Mouse (Mus musculus): ENCODE results near the gene Ubqln4. TPM values are rescaled to one million over a fixed set of nuclear protein-coding genes. Genes with fewer than 3 reads are reported as not detected.

Gene Ubqln4
- polyA plus RNA-seq, 1 experiment from 2014 or later, result 89.2 TPM

GRCm38 (mm10) chr3:88530082-88530864, 23.3 kb upstream of the Ubqln4 start:
- WGBS, result 2% methylated on average over 11 of the region's 11 CpGs
- H3K36me3 ChIP-seq (ENCODE audit: control insufficient read depth, insufficient read depth, low read length), result no peaks in the 10 kb centered on the region
- peak overlapping the region; percentile 100 for H3K9ac ChIP-seq (ENCODE audit: low read length)
- peak overlapping the region; percentile 96 for H3K4me3 ChIP-seq (ENCODE audit: low read depth, low read length)
- H3K27me3 ChIP-seq (ENCODE audit: control insufficient read depth, insufficient read depth, low read length), result no peaks in the 10 kb centered on the region
- peak overlapping the region; percentile 99 for H3K27ac ChIP-seq (ENCODE audit: low read depth, low read length)
- H3K4me2 ChIP-seq (ENCODE audit: low read depth, low read length, severe bottlenecking), result peak overlapping the region; percentile 91
- ATAC-seq (replicated peaks; ENCODE audit: low FRiP score) (no peak), DNase-seq (ENCODE audit: low spot score) (peak; percentile 67)
- no peaks in the 10 kb centered on the region for H3K9me3 ChIP-seq (ENCODE audit: control insufficient read depth, low read length)
- H3K4me1 ChIP-seq (replicated peaks; ENCODE audit: control insufficient read depth, insufficient read depth, low read length), result peaks cover 26% of the 10 kb centered on the region

- Histone ChIP-seq H3K36me3 (ENCODE audit: control insufficient read depth, insufficient read depth, low read length) (peaks cover 5% of the 10 kb centered on the region; the same call in 1 of the 2 replicates), H3K4me2 (ENCODE audit: low read depth, low read length, severe bottlenecking) (peak overlapping the region; percentile 91), H3K4me3 (ENCODE audit: low read depth, low read length) (peak overlapping the region; percentile 96), H3K9ac (ENCODE audit: low read length) (peak overlapping the region; percentile 100), H3K4me1 (replicated peaks; ENCODE audit: control insufficient read depth, insufficient read depth, low read length) (peaks cover 37% of the 10 kb centered on the region), H3K27me3 (ENCODE audit: control insufficient read depth, insufficient read depth, low read length) (no peaks in the 10 kb centered on the region), H3K27ac (ENCODE audit: low read depth, low read length) (peak overlapping the region; percentile 99), H3K9me3 (ENCODE audit: control insufficient read depth, low read length) (no peaks in the 10 kb centered on the region)
- 1% methylated on average over 62 of the region's 63 CpGs for WGBS
- ATAC-seq (replicated peaks; ENCODE audit: low FRiP score) (peak; percentile 89), DNase-seq (ENCODE audit: low spot score) (peak; percentile 97)
These were observed 21.9 kb upstream of the Ubqln4 start for GRCm38 (mm10) chr3:88531348-88532298.

DNA sequence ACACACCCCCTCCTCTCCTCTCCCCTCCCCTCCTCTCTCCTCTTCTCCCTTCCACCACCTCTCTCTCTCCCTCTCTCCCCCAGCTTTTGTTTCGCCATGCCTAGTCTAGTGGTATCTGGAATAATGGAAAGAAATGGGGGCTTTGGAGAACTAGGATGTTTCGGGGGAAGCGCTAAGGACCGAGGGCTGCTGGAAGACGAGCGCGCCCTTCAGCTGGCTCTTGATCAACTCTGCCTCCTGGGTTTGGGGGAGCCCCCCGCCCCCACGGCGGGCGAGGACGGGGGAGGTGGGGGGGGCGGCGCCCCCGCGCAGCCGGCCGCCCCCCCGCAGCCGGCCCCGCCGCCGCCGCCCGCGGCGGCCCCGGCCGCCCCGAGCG, 21.3 kb upstream of the Ubqln4 start, which contains the start of gene Mex3a:
Gene Mex3a (plus strand): TSS at position 97 of the 376 bp plus-strand sequence.
- no peaks in the 10 kb centered on the region for H3K9me3 ChIP-seq (ENCODE audit: control insufficient read depth, low read length)
- peak within 1 kb of the TSS; percentile 99 for H3K27ac ChIP-seq (ENCODE audit: low read depth, low read length)
- H3K4me2 ChIP-seq (ENCODE audit: low read depth, low read length, severe bottlenecking), result peak within 1 kb of the TSS; percentile 91
- no peak; the same call in 1 of the 2 replicates for ATAC-seq (replicated peaks; ENCODE audit: low FRiP score)
- H3K36me3 ChIP-seq (ENCODE audit: control insufficient read depth, insufficient read depth, low read length), result peaks cover 5% of the 10 kb centered on the region; the same call in 1 of the 2 replicates
- H3K4me1 ChIP-seq (replicated peaks; ENCODE audit: control insufficient read depth, insufficient read depth, low read length), result peaks cover 43% of the 10 kb centered on the region
- peak within 1 kb of the TSS; percentile 96 for H3K4me3 ChIP-seq (ENCODE audit: low read depth, low read length)
- H3K27me3 ChIP-seq (ENCODE audit: control insufficient read depth, insufficient read depth, low read length), result no peaks in the 10 kb centered on the region
- no peak for DNase-seq (ENCODE audit: low spot score)
- peak within 1 kb of the TSS; percentile 100 for H3K9ac ChIP-seq (ENCODE audit: low read length)
- 2% methylated on average over 17 of the region's 31 CpGs for WGBS

DNA sequence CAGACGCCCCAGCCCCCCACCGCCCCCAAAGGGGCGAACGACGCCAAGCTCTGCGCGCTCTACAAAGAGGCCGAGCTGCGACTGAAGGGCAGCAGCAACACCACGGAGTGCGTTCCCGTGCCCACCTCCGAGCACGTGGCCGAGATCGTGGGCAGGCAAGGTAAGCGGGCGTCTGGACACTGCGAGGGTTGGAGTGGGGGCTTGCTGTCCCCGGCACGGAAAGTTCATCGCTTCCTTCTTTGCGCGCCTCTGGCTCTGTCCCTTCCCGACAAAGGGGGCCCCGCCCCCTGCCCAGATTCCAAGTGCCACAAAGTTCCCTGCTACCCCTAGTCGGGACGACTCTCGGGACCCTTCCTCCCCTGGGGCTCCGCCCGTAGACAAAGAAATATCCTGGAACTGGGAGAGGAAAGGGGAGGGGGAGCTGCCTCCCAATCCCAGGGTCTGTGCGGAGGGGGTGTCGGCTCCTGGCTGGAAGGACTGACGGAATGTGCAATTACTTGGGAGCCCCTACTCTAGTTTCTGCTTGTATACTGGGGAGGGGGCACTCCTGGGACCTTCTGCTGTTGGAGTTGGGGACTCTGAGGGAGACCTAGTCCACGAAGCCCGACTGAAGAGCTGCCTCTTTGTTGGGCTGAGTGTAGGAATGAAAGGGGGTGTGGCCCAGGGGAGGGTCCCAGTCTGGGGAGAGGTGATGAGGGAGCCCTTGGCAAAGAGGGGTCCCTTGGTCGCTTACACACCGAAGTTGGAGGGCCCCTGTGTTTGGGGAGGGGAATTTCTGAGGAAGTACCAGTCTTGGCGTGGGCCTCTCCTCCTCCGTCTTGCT, 20.7 kb upstream of the Ubqln4 start:
- DNase-seq (ENCODE audit: low spot score) (peak; percentile 88), ATAC-seq (replicated peaks; ENCODE audit: low FRiP score) (peak; percentile 49)
- no peaks in the 10 kb centered on the region for H3K9me3 ChIP-seq (ENCODE audit: control insufficient read depth, low read length)
- peak overlapping the region; percentile 96 for H3K4me3 ChIP-seq (ENCODE audit: low read depth, low read length)
- WGBS, result 0% methylated on average over 40 of the region's 40 CpGs
- peaks cover 7% of the 10 kb centered on the region; the same call in 1 of the 2 replicates for H3K36me3 ChIP-seq (ENCODE audit: control insufficient read depth, insufficient read depth, low read length)
- H3K27ac ChIP-seq (ENCODE audit: low read depth, low read length), result peak overlapping the region; percentile 99
- H3K27me3 ChIP-seq (ENCODE audit: control insufficient read depth, insufficient read depth, low read length), result no peaks in the 10 kb centered on the region
- H3K4me1 ChIP-seq (replicated peaks; ENCODE audit: control insufficient read depth, insufficient read depth, low read length), result peaks cover 45% of the 10 kb centered on the region
- peak overlapping the region; percentile 100 for H3K9ac ChIP-seq (ENCODE audit: low read length)
- peak overlapping the region; percentile 91 for H3K4me2 ChIP-seq (ENCODE audit: low read depth, low read length, severe bottlenecking)

GRCm38 (mm10) chr3:88533706-88534105, 19.9 kb upstream of the Ubqln4 start:
- no peaks in the 10 kb centered on the region for H3K9me3 ChIP-seq (ENCODE audit: control insufficient read depth, low read length)
- ATAC-seq (replicated peaks; ENCODE audit: low FRiP score) (no peak), DNase-seq (ENCODE audit: low spot score) (no peak)
- 2% methylated on average over 5 of the region's 5 CpGs for WGBS
- H3K36me3 ChIP-seq (ENCODE audit: control insufficient read depth, insufficient read depth, low read length), result peaks cover 7% of the 10 kb centered on the region
- H3K9ac ChIP-seq (ENCODE audit: low read length), result peak overlapping the region; percentile 100
- H3K27ac ChIP-seq (ENCODE audit: low read depth, low read length), result peak overlapping the region; percentile 99
- H3K27me3 ChIP-seq (ENCODE audit: control insufficient read depth, insufficient read depth, low read length), result no peaks in the 10 kb centered on the region
- H3K4me2 ChIP-seq (ENCODE audit: low read depth, low read length, severe bottlenecking), result peak overlapping the region; percentile 91
- peaks cover 50% of the 10 kb centered on the region for H3K4me1 ChIP-seq (replicated peaks; ENCODE audit: control insufficient read depth, insufficient read depth, low read length)
- H3K4me3 ChIP-seq (ENCODE audit: low read depth, low read length), result peak overlapping the region; percentile 96

DNA sequence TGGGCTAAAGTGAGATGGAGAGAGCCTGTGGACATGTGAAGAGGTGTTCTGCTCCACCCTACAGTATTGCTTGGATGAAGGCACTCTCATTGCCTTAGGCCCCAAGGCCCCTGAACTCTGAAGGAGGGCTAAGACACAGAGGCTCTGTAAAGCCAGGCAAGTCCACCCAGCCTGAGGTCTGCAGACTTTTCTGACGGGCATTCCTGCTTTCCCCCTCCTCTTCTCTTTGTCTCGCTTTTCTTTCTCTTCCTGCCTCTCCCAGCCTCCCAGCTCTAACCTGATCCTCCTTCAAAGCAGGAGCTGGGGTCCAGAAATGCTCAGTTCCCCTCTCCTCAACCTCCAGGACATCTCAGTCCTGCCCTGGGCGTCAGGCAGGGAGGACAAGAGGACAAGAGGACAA, 18.6 kb upstream of the Ubqln4 start:
- H3K27me3 ChIP-seq (ENCODE audit: control insufficient read depth, insufficient read depth, low read length), result no peaks in the 10 kb centered on the region

GRCm38 (mm10) chr3:88535527-88535926, 18.0 kb upstream of the Ubqln4 start:
- peaks cover 48% of the 10 kb centered on the region for H3K4me1 ChIP-seq (replicated peaks; ENCODE audit: control insufficient read depth, insufficient read depth, low read length)
- 24% methylated on average over 4 of the region's 4 CpGs for WGBS
- peaks cover 7% of the 10 kb centered on the region for H3K36me3 ChIP-seq (ENCODE audit: control insufficient read depth, insufficient read depth, low read length)

More for the DNA sequence above, 18.6 kb upstream of the Ubqln4 start:
- Histone ChIP-seq H3K4me2 (ENCODE audit: low read depth, low read length, severe bottlenecking) (peak overlapping the region; percentile 91), H3K4me1 (replicated peaks; ENCODE audit: control insufficient read depth, insufficient read depth, low read length) (peaks cover 50% of the 10 kb centered on the region), H3K36me3 (ENCODE audit: control insufficient read depth, insufficient read depth, low read length) (peaks cover 7% of the 10 kb centered on the region), H3K9ac (ENCODE audit: low read length) (peak overlapping the region; percentile 100), H3K27ac (ENCODE audit: low read depth, low read length) (peak overlapping the region; percentile 99; the same call in 1 of the 2 replicates), H3K4me3 (ENCODE audit: low read depth, low read length) (peak overlapping the region; percentile 96), H3K9me3 (ENCODE audit: control insufficient read depth, low read length) (no peaks in the 10 kb centered on the region)
- WGBS, result 0% methylated on average over 3 of the region's 3 CpGs
- DNase-seq (ENCODE audit: low spot score) (no peak), ATAC-seq (replicated peaks; ENCODE audit: low FRiP score) (no peak)

More at GRCm38 (mm10) chr3:88535527-88535926, 18.0 kb upstream of the Ubqln4 start:
- Histone ChIP-seq H3K4me3 (ENCODE audit: low read depth, low read length) (peak overlapping the region; percentile 96), H3K9me3 (ENCODE audit: control insufficient read depth, low read length) (no peaks in the 10 kb centered on the region), H3K9ac (ENCODE audit: low read length) (peak overlapping the region; percentile 100), H3K4me2 (ENCODE audit: low read depth, low read length, severe bottlenecking) (peak overlapping the region; percentile 91), H3K27ac (ENCODE audit: low read depth, low read length) (peak overlapping the region; percentile 57; the same call in 1 of the 2 replicates), H3K27me3 (ENCODE audit: control insufficient read depth, insufficient read depth, low read length) (no peaks in the 10 kb centered on the region)
- ATAC-seq (replicated peaks; ENCODE audit: low FRiP score), result no peak
- no peak for DNase-seq (ENCODE audit: low spot score)

All from forebrain, embryonic 11.5 days (tissue).